Mouse (Mus musculus) liver, embryonic 14.5 days (tissue): Measurements from ENCODE around the gene Cstf3. TPM values are rescaled to one million over a fixed set of nuclear protein-coding genes. Genes with fewer than 3 reads are reported as not detected.
A peak's percentile ranks its signal among the peaks of the same experiment; 100 is the strongest.
"Not testable (repeated sequence)": the region's sequence is repeated elsewhere in the genome, so short reads cannot be mapped to it uniquely, and the experiment has no call there.

Experiments used
- ATAC-seq: fragments of 200-750 bp; cut with Nextera tagmentation; 2 replicates; pipeline ENCODE4 v1.8.0; 2017; ENCODE audit warnings: moderate number of reproducible peaks, mild to moderate bottlenecking, moderate library complexity; ENCODE audit not compliant: insufficient read depth
- DNase-seq, 3 experiments: peaks; one replicate each; pipeline ENCODE4 v3.0.0-alpha.2; 2012 to 2013; ENCODE audit warnings: low read depth in 3 of 3, low spot score in 3 of 3
- H3K27ac ChIP-seq: fragments of 300-500 bp; sonication (generic); 2 replicates; pipeline ENCODE4 v1.5.1; 2014; ENCODE audit warnings: moderate library complexity, mild to moderate bottlenecking, control low read depth, inconsistent platforms
- H3K27me3 ChIP-seq: fragments of 300-500 bp; sonication (generic); 2 replicates; pipeline ENCODE4 v1.6.1; 2014; ENCODE audit warnings: mild to moderate bottlenecking, low read length, moderate library complexity; ENCODE audit not compliant: control insufficient read depth, insufficient read depth
- H3K36me3 ChIP-seq: fragments of 300-500 bp; sonication (generic); replicated peaks from 2 replicates; pipeline ENCODE4 v1.6.1; 2014; ENCODE audit warnings: low read depth; ENCODE audit not compliant: control insufficient read depth, insufficient read depth
- H3K4me1 ChIP-seq, 2 experiments: fragments of 200-500 bp in 1 of 2; fragments of 300-500 bp in 1 of 2; sonication (generic) in 1 of 2; replicated peaks; 2 replicates each; pipeline ENCODE4 v1.6.1; 2012 to 2014; ENCODE audit warnings: antibody characterized with exemption in 1 of 2, inconsistent platforms in 1 of 2, low read length in 1 of 2; ENCODE audit not compliant: control insufficient read depth in 2 of 2, insufficient read depth in 2 of 2
- H3K4me2 ChIP-seq: fragments of 300-500 bp; sonication (generic); 2 replicates; pipeline ENCODE4 v1.6.1; 2014; ENCODE audit warnings: low read depth, mild to moderate bottlenecking, control low read depth, moderate library complexity
- H3K4me3 ChIP-seq, 2 experiments: fragments of 200-500 bp in 1 of 2; fragments of 300-500 bp in 1 of 2; sonication (generic) in 1 of 2; 2 replicates each; pipeline ENCODE4 v1.5.1; 2012 to 2014; ENCODE audit warnings: low read depth in 2 of 2, low read length in 2 of 2, mild to moderate bottlenecking in 2 of 2, control low read depth in 1 of 2, inconsistent platforms in 1 of 2, moderate library complexity in 1 of 2; ENCODE audit not compliant: insufficient read depth in 1 of 2
- H3K9ac ChIP-seq: fragments of 300-500 bp; sonication (generic); replicated peaks from 2 replicates; pipeline ENCODE4 v1.6.1; 2014; ENCODE audit warnings: mild to moderate bottlenecking, control low read depth, moderate library complexity
- H3K9me3 ChIP-seq: fragments of 300-500 bp; sonication (generic); 2 replicates; pipeline ENCODE4 v1.6.1; 2016; ENCODE audit warnings: low read length, mixed read lengths; ENCODE audit not compliant: control insufficient read depth
- CTCF ChIP-seq: IDR thresholded peaks from 2 replicates; pipeline ENCODE4 v1.5.1; 2016; ENCODE audit warnings: antibody characterized with exemption, low read depth, control low read depth
- EP300 ChIP-seq: IDR thresholded peaks from 2 replicates; pipeline ENCODE4 v1.6.1; 2016; ENCODE audit warnings: antibody characterized with exemption, low read depth
- WGBS: fragments of 180-500 bp; shearing (Covaris S2); extraction: QIAGEN DNeasy Blood & Tissue Kit; methylation state at CpG from one replicate; pipeline ENCODE4 v1.1.7; 2014; ENCODE audit not compliant: insufficient replicate concordance; 5-methylcytosine and 5-hydroxymethylcytosine counted together
- polyA plus RNA-seq, 2 experiments: library from polyadenylated mRNA; depleted of rRNA in 1 of 2; stranded (reverse) in 1 of 2; unstranded in 1 of 2; fragments of >200 nt; fragmentation: Nextera tagmentation in 1 of 2; extraction: Ambion mirVana in 1 of 2; gene quantifications; 2 replicates each; pipeline versions ENCODE4 v1.2.1 to v1.2.3; 2012 to 2014

The Cstf3 gene
- polyA plus RNA-seq (2012; rRNA removed) (9.1 and 14.5 TPM in 2 replicates), polyA plus RNA-seq (2014; fragmentation: Nextera tagmentation; extraction: Ambion mirVana) (19.6 and 20.1 TPM in 2 replicates)

GRCm38 (mm10) chr2:104590068-104590828, at the start of gene Cstf3:
TSS of gene Cstf3 (plus strand) at chr2:104590523.
- Histone ChIP-seq H3K27ac (peak within 1 kb of the TSS; percentile 78), H3K4me1 (peaks cover 14 to 15% of the 10 kb centered on the region in 2 experiments), H3K4me3 (peak within 1 kb of the TSS; percentile 83 to 99), H3K36me3 (no peaks in the 10 kb centered on the region), H3K4me2 (peak within 1 kb of the TSS; percentile 96), H3K27me3 (no peaks in the 10 kb centered on the region), H3K9ac (peak within 1 kb of the TSS; percentile 98), H3K9me3 (no peaks in the 10 kb centered on the region)
- ATAC-seq, result peak; percentile 98
- peak; percentile 97 to 99 (median 98) for DNase-seq
- TF ChIP-seq EP300 (no peak), CTCF (peak; percentile 61)
- WGBS, result under 1% methylated on average over 59 of the region's 59 CpGs

GRCm38 (mm10) chr2:104556711-104557110, 33.6 kb upstream of the Cstf3 start:
- not testable (repeated sequence) for H3K9ac ChIP-seq, H3K9me3 ChIP-seq, H3K27ac ChIP-seq, H3K27me3 ChIP-seq, H3K4me3 ChIP-seq, H3K4me2 ChIP-seq, DNase-seq, H3K4me1 ChIP-seq, H3K36me3 ChIP-seq, ATAC-seq
- WGBS, result 78% methylated on average over 22 of the region's 22 CpGs

- Histone ChIP-seq H3K9me3 (no peaks in the 10 kb centered on the region), H3K4me1 (no peaks in the 10 kb centered on the region), H3K27me3 (no peaks in the 10 kb centered on the region), H3K4me2 (no peak overlapping the region), H3K4me3 (no peak overlapping the region), H3K36me3 (no peaks in the 10 kb centered on the region), H3K9ac (no peak overlapping the region), H3K27ac (no peak overlapping the region)
- TF ChIP-seq EP300 (no peak), CTCF (no peak)
- WGBS, result 72% methylated on average over 9 of the region's 9 CpGs
- ATAC-seq, result no peak
- no peak for DNase-seq
Observed at GRCm38 (mm10) chr2:104557722-104558121, 32.6 kb upstream of the Cstf3 start.

- H3K27me3 ChIP-seq, result no peaks in the 10 kb centered on the region
- TF ChIP-seq EP300 (no peak), CTCF (no peak)
- DNase-seq (no peak), ATAC-seq (no peak)
- H3K4me3 ChIP-seq, result no peak overlapping the region
- H3K4me2 ChIP-seq, result no peak overlapping the region
- no peaks in the 10 kb centered on the region for H3K36me3 ChIP-seq
- no peaks in the 10 kb centered on the region for H3K9me3 ChIP-seq
- no peak overlapping the region for H3K9ac ChIP-seq
- H3K4me1 ChIP-seq, result no peaks in the 10 kb centered on the region
- 63% methylated on average over 4 of the region's 4 CpGs for WGBS
- no peak overlapping the region for H3K27ac ChIP-seq
Observed at GRCm38 (mm10) chr2:104558326-104558725, 32.0 kb upstream of the Cstf3 start.

DNA sequence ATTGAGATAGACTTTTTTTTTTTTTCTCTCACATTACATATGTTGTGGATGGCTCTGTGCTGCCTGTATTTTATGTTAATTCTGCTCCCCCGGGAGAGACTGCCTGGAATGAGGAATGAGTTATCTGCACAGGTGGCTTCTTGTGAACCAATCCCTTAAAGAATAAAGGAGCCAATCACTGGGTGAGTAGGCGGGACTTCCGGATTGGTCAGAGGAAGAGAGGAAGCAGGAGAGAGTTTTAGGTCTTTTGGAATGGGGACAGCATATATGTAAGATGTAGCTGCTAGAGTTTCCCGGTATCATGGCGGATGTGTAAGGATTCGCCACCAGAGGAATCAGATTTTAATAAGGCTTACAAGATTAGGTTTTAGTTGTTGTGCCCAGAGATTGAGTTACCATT, 31.4 kb upstream of the Cstf3 start:
- no peak overlapping the region for H3K4me2 ChIP-seq
- no peaks in the 10 kb centered on the region for H3K9me3 ChIP-seq
- DNase-seq (no peak), ATAC-seq (no peak)
- no peak overlapping the region for H3K9ac ChIP-seq
- H3K27me3 ChIP-seq, result no peaks in the 10 kb centered on the region
- 62% methylated on average over 6 of the region's 6 CpGs for WGBS
- H3K4me1 ChIP-seq, result no peaks in the 10 kb centered on the region
- TF ChIP-seq EP300, result no peak
- TF ChIP-seq CTCF, result no peak
- no peaks in the 10 kb centered on the region for H3K36me3 ChIP-seq
- H3K4me3 ChIP-seq, result no peak overlapping the region
- H3K27ac ChIP-seq, result no peak overlapping the region
